18 mouse cellular contexts compared by ENCODE assay signal in genomic region chr4:140015916-140016315, GRCm38 (mm10). TPM values are rescaled to one million over a fixed set of nuclear protein-coding genes. Genes with fewer than 3 reads are reported as not detected.
DNase-seq lines count a peak whose midpoint lies in the region; ATAC-seq and TF ChIP-seq lines count a peak whose summit lies in the region.
"Had no signal": no experiment of that assay in that cellular context is flagged by ENCODE, and none has a peak within 500 bp of the region (broad histone marks: within the 10 kb centered on the region; RNA-seq: fewer than 3 reads in every experiment).

No protein-coding gene starts in this region.

- no peaks in the 10 kb centered on the region for H3K9me3 ChIP-seq in limb, embryonic 14.5 days (ENCODE audit: control insufficient read depth, low read length)
- H3K9me3 ChIP-seq in limb, embryonic 10.5 days (replicated peaks) = no peaks in the 10 kb centered on the region
- 0 out of 2 replicates have a peak, but pooled peaks cover 3% of the 10 kb centered on the region for H3K9me3 ChIP-seq in embryonic facial prominence, embryonic 14.5 days (ENCODE audit: control insufficient read depth, low read length)
- H3K9me3 ChIP-seq: embryonic facial prominence, embryonic 12.5 days; embryonic facial prominence, embryonic 15.5 days had no signal

- no peaks in the 10 kb centered on the region for H3K27me3 ChIP-seq in limb, embryonic 14.5 days (ENCODE audit: control insufficient read depth, insufficient read depth, low read length)
- 0 out of 2 replicates have a peak, but pooled peaks cover 4% of the 10 kb centered on the region for H3K27me3 ChIP-seq in limb, embryonic 10.5 days (ENCODE audit: low read depth, poor library complexity, severe bottlenecking)
- H3K27me3 ChIP-seq in embryonic facial prominence, embryonic 14.5 days (replicated peaks; ENCODE audit: control insufficient read depth, insufficient read depth, low read length) = no peaks in the 10 kb centered on the region

- peak; percentile 17 for DNase-seq in limb, embryonic 14.5 days (ENCODE audit: low spot score)
- no peak for DNase-seq in limb, embryonic 10.5 days (ENCODE audit: low spot score)
- peak; percentile 72 for DNase-seq in embryonic facial prominence, embryonic 14.5 days (ENCODE audit: low spot score)
- DNase-seq in fibroblast of lung, adult 2 months (ENCODE audit: low read depth) = peak; percentile 6
- no peak for DNase-seq in cerebellum, adult 18-20 months
- DNase-seq: adrenal gland, adult 2 months; adrenal gland, postnatal 10 days; adrenal gland, postnatal 25 days; cerebellum, adult 11 months; cerebellum, adult 2 months; cerebellum, adult 9-10 months; cerebellum, postnatal 10 days; cerebellum, postnatal 25 days had no signal

- H3K9ac ChIP-seq in limb, embryonic 14.5 days (ENCODE audit: low read depth, low read length, severe bottlenecking) = no peak overlapping the region
- H3K9ac ChIP-seq in embryonic facial prominence, embryonic 14.5 days (ENCODE audit: low read depth, low read length) = no peak overlapping the region
- H3K9ac ChIP-seq: embryonic facial prominence, embryonic 12.5 days; embryonic facial prominence, embryonic 15.5 days had no signal

- H3K4me2 ChIP-seq in limb, embryonic 14.5 days (replicated peaks; ENCODE audit: low read depth, low read length, severe bottlenecking) = no peak overlapping the region
- H3K4me2 ChIP-seq in embryonic facial prominence, embryonic 14.5 days (ENCODE audit: low read depth, low read length) = no peak overlapping the region
- H3K4me2 ChIP-seq: embryonic facial prominence, embryonic 12.5 days; embryonic facial prominence, embryonic 15.5 days had no signal

- H3K4me1 ChIP-seq in limb, embryonic 14.5 days (ENCODE audit: control insufficient read depth, insufficient read depth, low read length) = no peaks in the 10 kb centered on the region
- peaks cover 7% of the 10 kb centered on the region; the same call in 1 of the 2 replicates for H3K4me1 ChIP-seq in limb, embryonic 10.5 days
- H3K4me1 ChIP-seq in embryonic facial prominence, embryonic 14.5 days (ENCODE audit: control insufficient read depth, insufficient read depth, low read length) = no peaks in the 10 kb centered on the region

- no peaks in the 10 kb centered on the region for H3K36me3 ChIP-seq in limb, embryonic 14.5 days (ENCODE audit: control insufficient read depth, insufficient read depth, low read length)
- no peaks in the 10 kb centered on the region for H3K36me3 ChIP-seq in limb, embryonic 10.5 days
- no peaks in the 10 kb centered on the region for H3K36me3 ChIP-seq in embryonic facial prominence, embryonic 14.5 days (ENCODE audit: control insufficient read depth, insufficient read depth, low read length)
- H3K36me3 ChIP-seq: embryonic facial prominence, embryonic 12.5 days; embryonic facial prominence, embryonic 15.5 days had no signal

- no peak for TF ChIP-seq POLR2A in limb, embryonic 14.5 days (IDR thresholded peaks at IDR 0.05; ENCODE audit: borderline replicate concordance, extremely low read depth, insufficient read depth, insufficient read length)

- no peak for ATAC-seq in limb, embryonic 14.5 days (ENCODE audit: low FRiP score, low read depth)
- peak; percentile 33; the same call in 1 of the 2 replicates for ATAC-seq in embryonic facial prominence, embryonic 14.5 days (ENCODE audit: low read depth)
- ATAC-seq: forebrain, embryonic 14.5 days; forebrain, embryonic 16.5 days had no signal

- no peak overlapping the region for H3K4me3 ChIP-seq in limb, embryonic 14.5 days (replicated peaks; ENCODE audit: low read length)
- H3K4me3 ChIP-seq in limb, embryonic 10.5 days = no peak overlapping the region
- H3K4me3 ChIP-seq in embryonic facial prominence, embryonic 14.5 days (ENCODE audit: low read depth, low read length) = no peak overlapping the region
- H3K4me3 ChIP-seq: embryonic facial prominence, embryonic 12.5 days; embryonic facial prominence, embryonic 15.5 days; erythroblast, embryonic 14.5 days had no signal

- WGBS in limb, embryonic 14.5 days = 16% methylated on average over 7 of the region's 7 CpGs
- WGBS in limb, embryonic 10.5 days = 58% methylated on average over 7 of the region's 7 CpGs
- WGBS in embryonic facial prominence, embryonic 14.5 days = 22% methylated on average over 7 of the region's 7 CpGs

- H3K27ac ChIP-seq in limb, embryonic 14.5 days (replicated peaks; ENCODE audit: low read depth, low read length) = no peak overlapping the region
- H3K27ac ChIP-seq in limb, embryonic 10.5 days = no peak overlapping the region
- H3K27ac ChIP-seq in embryonic facial prominence, embryonic 14.5 days (replicated peaks; ENCODE audit: low read depth, low read length) = no peak overlapping the region
- H3K27ac ChIP-seq: embryonic facial prominence, embryonic 12.5 days; embryonic facial prominence, embryonic 15.5 days had no signal

RNA-seq across cellular contexts. Expression of gene Klhdc7a, which starts 48.1 kb away (rescaled TPM):
- 0.04 and 0.05 TPM in 2 replicates for polyA plus RNA-seq in limb, embryonic 14.5 days (2012; rRNA removed)
- 0.04 TPM in 2 replicates for polyA plus RNA-seq in limb, embryonic 14.5 days (2014; fragmentation: Nextera tagmentation; extraction: Ambion mirVana)
- 0.11 and 0.19 TPM in 2 replicates for polyA plus RNA-seq in limb, embryonic 10.5 days (2016; fragmentation: Nextera tagmentation; extraction: Ambion mirVana)
- polyA plus RNA-seq in embryonic facial prominence, embryonic 14.5 days (2014; fragmentation: Nextera tagmentation; extraction: Ambion mirVana) = 0.35 and 0.51 TPM in 2 replicates
- polyA plus RNA-seq: erythroblast, embryonic 14.5 days had no signal

Comparison
In these comparisons a context has a peak if more than half of its experiments do, and no peak if none do; other contexts are left out.
1. DNase-seq: peak in limb, embryonic 14.5 days (single experiment), embryonic facial prominence, embryonic 14.5 days (single experiment) and fibroblast of lung, adult 2 months (single experiment); none in limb, embryonic 10.5 days (single experiment) and cerebellum, adult 18-20 months (0 of 2).